Mouse (Mus musculus): ENCODE results near the gene Fgr. TPM values are rescaled to one million over a fixed set of nuclear protein-coding genes. Genes with fewer than 3 reads are reported as not detected.
A peak's percentile ranks its signal among the peaks of the same experiment; 100 is the strongest.
"Not testable (repeated sequence)": the region's sequence is repeated elsewhere in the genome, so short reads cannot be mapped to it uniquely, and the experiment has no call there.

The Fgr gene
- 0.19 and 0.26 TPM in 2 replicates for polyA plus RNA-seq (2015; fragmentation: Nextera tagmentation; extraction: Ambion mirVana)

DNA sequence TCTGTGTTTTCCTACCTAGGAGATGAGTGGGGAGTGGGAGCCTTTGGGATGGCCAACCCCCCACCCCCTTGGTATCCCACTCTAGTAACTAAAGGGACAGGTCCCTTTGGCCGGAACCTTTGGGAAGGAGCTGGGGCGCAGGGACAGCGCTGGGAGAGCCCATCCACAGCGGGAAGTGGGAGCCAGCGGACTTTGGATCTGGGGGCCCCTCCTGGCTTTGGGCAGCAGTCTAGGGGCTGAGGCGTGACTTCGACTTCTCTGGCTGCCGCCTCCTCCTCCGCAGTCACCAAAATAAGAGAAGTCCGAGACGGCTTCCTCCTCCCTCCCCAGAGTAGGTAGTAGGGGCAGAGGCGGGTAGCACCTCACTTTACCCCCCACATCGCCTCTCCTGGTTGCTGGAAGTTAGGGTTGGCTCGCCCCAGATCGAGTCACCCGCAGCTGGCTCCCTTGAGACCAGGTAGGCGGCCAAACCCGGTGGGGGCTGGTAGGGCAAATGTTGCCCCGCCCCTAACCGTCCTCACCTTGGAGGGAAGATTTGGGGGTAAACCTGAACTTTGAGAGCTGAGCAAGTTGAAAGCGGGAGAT, at the start of gene Fgr:
Gene Fgr (plus strand): TSS at position 282 of the 585 bp plus-strand sequence.
- peak within 1 kb of the TSS; percentile 56 for H3K4me2 ChIP-seq (replicated peaks)
- H3K9ac ChIP-seq: peak within 1 kb of the TSS; percentile 48
- peaks cover 38% of the 10 kb centered on the region for H3K27me3 ChIP-seq
- H3K4me1 ChIP-seq: peaks cover 25% of the 10 kb centered on the region
- no peak for ATAC-seq (ENCODE audit: low FRiP score, low read depth)
- H3K9me3 ChIP-seq: no peaks in the 10 kb centered on the region
- H3K36me3 ChIP-seq: no peaks in the 10 kb centered on the region
- no peak within 1 kb of the TSS for H3K27ac ChIP-seq
- 11% methylated on average over 21 of the region's 21 CpGs for WGBS
- peak within 1 kb of the TSS; percentile 28 for H3K4me3 ChIP-seq

DNA sequence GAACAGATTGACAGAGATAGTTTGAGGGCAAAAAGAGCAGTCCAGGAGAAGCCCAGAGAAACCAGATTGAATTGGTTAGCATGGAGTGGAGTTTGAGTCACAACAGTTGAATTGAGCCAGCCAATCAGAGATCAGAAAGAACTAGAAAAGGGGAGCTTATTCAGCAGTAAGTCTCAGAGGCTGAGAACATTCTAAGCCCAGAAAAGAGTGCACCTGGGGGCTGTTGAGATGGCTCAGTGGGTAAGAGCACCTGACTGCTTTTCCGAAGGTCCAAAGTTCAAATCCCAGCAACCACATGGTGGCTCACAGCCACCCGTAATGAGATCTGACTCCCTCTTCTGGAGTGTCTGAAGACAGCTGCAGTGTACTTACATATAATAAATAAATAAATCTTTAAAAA, 47.4 kb upstream of the Fgr start:
- H3K9ac ChIP-seq; H3K36me3 ChIP-seq; H3K27me3 ChIP-seq; H3K9me3 ChIP-seq; H3K4me1 ChIP-seq; ATAC-seq (ENCODE audit: low FRiP score, low read depth); H3K4me3 ChIP-seq; H3K27ac ChIP-seq; H3K4me2 ChIP-seq (replicated peaks): not testable (repeated sequence)
- WGBS: 67% methylated on average over 2 of the region's 2 CpGs

DNA sequence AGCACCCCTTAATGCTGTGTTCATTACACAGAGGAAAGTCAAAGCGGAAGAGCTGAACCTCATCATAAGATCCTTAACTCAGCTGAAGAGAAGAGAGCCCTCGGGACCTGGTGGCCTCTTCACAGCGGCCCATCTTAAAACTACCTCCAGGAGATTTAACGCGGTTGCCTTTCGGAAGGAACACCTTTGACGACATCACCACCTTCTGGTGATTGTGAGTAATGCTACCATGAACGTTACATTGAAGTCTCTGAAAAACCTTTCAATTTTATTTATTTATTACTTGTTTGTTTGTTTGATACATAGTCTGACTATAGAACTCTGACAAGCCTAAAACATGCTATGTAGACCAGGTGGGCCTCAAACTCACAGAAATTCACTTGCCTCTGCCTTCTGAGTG, 43.1 kb upstream of the Fgr start:
- Histone ChIP-seq H3K4me1 (0 out of 2 replicates have a peak, but pooled peaks cover 4% of the 10 kb centered on the region), H3K4me3 (no peak overlapping the region), H3K27ac (no peak overlapping the region), H3K27me3 (no peaks in the 10 kb centered on the region), H3K4me2 (replicated peaks) (no peak overlapping the region), H3K36me3 (no peaks in the 10 kb centered on the region), H3K9ac (no peak overlapping the region), H3K9me3 (no peaks in the 10 kb centered on the region)
- 8% methylated on average over 8 of the region's 8 CpGs for WGBS
- no peak for ATAC-seq (ENCODE audit: low FRiP score, low read depth)

DNA sequence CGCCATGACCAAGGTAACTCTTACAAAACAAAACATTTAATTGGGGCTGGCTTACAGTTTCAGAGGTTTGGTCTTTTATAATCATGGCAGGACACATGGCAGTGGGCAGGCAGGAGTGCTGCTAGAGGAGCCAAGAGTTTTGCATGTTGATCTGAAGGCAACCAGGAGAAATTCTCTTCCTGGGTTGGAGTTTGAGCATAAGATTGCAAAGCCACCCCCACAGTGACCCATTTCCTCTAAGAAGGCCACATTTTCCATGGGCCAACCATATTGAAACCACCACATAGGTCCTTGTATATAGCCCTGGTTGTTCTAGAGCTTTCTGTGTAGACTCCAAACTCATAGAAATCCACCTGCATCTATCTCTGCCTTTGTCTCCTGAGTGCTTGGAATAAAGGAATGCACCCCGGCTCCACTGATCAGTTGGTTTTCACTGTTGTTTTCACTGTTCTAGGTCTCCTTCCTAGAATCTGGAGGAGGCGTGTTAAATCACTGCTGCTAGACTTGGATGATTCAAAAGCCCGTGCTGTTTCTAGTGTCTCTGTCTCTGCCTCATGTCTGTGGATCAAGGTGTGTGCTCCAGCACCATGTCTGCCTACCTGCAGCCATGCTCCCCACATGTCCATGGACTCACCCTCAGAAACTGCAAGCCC, 41.0 kb upstream of the Fgr start:
- 73% methylated on average over 4 of the region's 4 CpGs for WGBS

DNA sequence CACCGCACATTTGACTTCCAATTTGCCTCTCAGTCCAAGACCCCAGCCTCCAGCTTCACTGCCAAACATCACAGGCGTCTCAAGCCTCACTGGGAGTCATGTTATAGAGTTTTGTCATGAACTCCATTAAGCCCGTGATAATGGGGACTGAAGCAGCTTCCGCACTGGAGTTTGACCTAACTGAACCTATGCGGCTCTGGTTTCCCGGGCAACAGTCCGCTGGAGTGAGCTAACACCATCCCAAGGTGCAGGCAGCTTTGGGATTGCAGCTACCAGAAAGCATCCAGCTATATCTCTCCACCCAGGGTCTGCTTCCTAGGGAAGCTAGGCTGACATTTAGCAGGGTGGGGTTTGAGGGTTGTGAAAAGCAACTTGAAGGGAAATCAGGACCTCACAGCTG, 39.3 kb upstream of the Fgr start:
- no peak overlapping the region for H3K4me2 ChIP-seq (replicated peaks)
- no peaks in the 10 kb centered on the region for H3K9me3 ChIP-seq
- no peak overlapping the region for H3K4me3 ChIP-seq
- H3K9ac ChIP-seq: no peak overlapping the region; the same call in 1 of the 2 replicates
- WGBS: 29% methylated on average over 7 of the region's 7 CpGs
- no peak for ATAC-seq (ENCODE audit: low FRiP score, low read depth)
- H3K27ac ChIP-seq: no peak overlapping the region
- H3K36me3 ChIP-seq: no peaks in the 10 kb centered on the region
- H3K4me1 ChIP-seq: peaks cover 25% of the 10 kb centered on the region
- no peaks in the 10 kb centered on the region for H3K27me3 ChIP-seq

More for the DNA sequence above, 41.0 kb upstream of the Fgr start:
- Histone ChIP-seq H3K36me3 (no peaks in the 10 kb centered on the region), H3K4me2 (replicated peaks) (no peak overlapping the region), H3K4me1 (peaks cover 8% of the 10 kb centered on the region), H3K27me3 (no peaks in the 10 kb centered on the region), H3K4me3 (no peak overlapping the region), H3K27ac (no peak overlapping the region), H3K9me3 (no peaks in the 10 kb centered on the region), H3K9ac (no peak overlapping the region)
- no peak for ATAC-seq (ENCODE audit: low FRiP score, low read depth)

DNA sequence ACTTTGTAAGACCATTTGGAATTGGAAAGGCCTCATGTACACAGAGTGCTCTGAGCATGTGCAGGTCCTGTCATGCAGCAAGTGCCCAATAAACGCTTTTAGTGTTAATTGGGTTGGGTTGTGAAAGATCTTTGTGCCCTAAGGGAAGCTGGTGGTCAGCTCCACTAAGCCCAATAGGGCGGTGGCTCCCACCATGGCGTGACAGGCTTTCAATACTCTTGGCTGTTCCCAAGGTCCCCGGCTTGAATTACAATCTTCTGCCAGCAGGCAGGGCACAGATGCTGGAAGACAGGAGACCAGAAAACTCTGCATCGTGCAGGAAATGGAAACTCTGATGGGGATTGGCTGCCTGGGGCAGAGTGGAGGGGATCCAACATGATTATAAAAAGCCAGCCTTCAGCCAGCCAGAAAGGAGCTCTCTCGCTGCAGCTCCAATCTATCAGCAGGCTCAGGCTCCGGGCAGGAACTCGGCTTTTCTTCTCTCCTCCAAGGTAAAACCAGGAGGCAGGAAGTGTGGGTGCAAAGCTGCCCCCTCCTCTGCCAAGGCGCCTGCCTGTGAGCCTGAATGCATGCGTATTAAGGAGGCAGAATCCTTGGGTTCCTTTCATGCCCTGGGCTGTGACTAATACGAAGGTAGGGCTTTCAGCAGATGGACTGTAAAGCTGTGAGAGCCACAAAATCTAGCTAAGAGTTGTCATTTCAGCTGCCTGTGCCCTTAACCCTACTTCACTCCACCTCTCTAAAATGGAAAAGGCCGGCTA, 35.5 kb upstream of the Fgr start:
- H3K4me2 ChIP-seq (replicated peaks): peak overlapping the region; percentile 56
- 0 out of 2 replicates have a peak overlapping the region, but pooled peaks have one; percentile 13 for H3K9ac ChIP-seq
- WGBS: 18% methylated on average over 12 of the region's 12 CpGs
- H3K9me3 ChIP-seq: no peaks in the 10 kb centered on the region
- H3K27ac ChIP-seq: peak overlapping the region; percentile 93
- H3K27me3 ChIP-seq: no peaks in the 10 kb centered on the region
- H3K4me3 ChIP-seq: peak overlapping the region; percentile 24
- peak; percentile 81 for ATAC-seq (ENCODE audit: low FRiP score, low read depth)
- peaks cover 29% of the 10 kb centered on the region for H3K4me1 ChIP-seq
- no peaks in the 10 kb centered on the region for H3K36me3 ChIP-seq

DNA sequence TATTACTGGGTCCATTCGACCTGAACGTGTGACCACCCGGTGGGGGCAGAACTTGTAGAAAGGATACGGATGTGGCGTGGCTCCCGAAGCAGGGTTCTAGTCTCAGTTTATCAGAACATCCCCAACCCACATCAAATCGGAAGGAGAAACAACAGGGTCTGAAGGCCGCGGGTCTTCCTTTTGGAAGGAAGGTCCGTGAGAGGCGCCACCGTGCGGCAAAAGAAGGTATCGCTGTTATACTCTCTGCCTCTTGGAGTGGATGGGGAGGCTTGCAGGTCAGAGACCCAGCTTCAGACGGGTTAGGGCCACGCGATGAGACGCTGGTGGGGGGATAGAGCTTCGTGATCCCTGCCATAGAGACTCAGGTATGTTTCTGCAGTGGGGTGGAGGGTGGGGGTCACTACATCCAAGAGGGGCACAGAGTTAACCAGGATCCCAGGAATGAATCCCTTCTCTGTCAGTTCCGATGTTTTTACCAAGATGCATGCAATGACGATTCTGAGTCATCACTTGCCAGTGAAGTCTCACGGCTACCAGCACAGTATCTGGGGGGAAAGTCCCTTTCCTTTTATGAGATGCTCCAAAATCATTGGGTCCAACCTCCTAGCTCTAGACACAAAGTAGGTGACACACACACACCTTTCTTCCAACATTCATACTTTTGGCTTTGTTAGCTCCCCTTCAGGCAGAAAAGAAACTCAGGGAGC, 34.3 kb upstream of the Fgr start:
- 26% methylated on average over 22 of the region's 22 CpGs for WGBS
- Histone ChIP-seq H3K36me3 (no peaks in the 10 kb centered on the region), H3K4me1 (peaks cover 28% of the 10 kb centered on the region), H3K4me2 (replicated peaks) (peak overlapping the region; percentile 56), H3K4me3 (no peak overlapping the region), H3K27ac (peak overlapping the region; percentile 93; the same call in 1 of the 2 replicates), H3K27me3 (no peaks in the 10 kb centered on the region), H3K9ac (no peak overlapping the region), H3K9me3 (no peaks in the 10 kb centered on the region)
- ATAC-seq (ENCODE audit: low FRiP score, low read depth): no peak

DNA sequence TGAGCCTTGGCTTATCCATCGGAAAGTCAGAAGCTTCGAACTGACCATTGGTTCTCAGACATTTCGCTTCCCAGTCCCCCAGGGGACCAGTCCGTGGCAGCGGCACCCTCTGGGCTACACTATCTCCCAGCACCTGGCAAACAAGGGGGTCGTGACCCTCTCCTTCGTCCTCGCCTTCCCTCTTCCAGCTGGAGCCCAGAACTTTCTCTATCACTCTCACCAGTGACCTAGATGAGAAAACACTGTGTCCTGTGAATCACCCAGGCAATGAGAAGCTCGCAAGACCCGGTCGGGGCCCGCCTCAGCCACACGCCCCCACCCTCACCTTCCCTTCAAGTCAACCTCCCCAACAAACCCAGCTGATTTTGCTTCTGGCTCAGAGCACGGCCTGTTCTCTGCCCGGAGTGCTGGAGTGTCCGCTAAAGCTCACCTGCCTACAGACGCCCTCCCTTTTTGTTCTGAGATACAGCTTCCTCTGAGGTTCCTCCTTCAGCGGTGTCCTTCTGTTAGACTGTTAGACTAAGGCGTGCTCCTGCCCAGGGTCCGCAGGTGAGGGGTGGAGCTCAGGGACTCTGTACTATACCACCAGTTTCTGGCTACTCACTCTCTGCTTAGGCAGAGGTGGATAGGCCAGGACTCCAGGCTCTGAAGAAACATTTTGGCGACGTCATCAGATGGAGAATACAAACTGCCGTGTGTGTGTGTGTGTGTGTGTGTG, 32.7 kb upstream of the Fgr start:
- Histone ChIP-seq H3K9me3 (no peaks in the 10 kb centered on the region), H3K36me3 (no peaks in the 10 kb centered on the region), H3K4me3 (no peak overlapping the region), H3K9ac (no peak overlapping the region), H3K4me1 (peaks cover 36% of the 10 kb centered on the region), H3K4me2 (replicated peaks) (no peak overlapping the region), H3K27me3 (no peaks in the 10 kb centered on the region), H3K27ac (no peak overlapping the region)
- ATAC-seq (ENCODE audit: low FRiP score, low read depth): no peak
- WGBS: 64% methylated on average over 23 of the region's 23 CpGs

DNA sequence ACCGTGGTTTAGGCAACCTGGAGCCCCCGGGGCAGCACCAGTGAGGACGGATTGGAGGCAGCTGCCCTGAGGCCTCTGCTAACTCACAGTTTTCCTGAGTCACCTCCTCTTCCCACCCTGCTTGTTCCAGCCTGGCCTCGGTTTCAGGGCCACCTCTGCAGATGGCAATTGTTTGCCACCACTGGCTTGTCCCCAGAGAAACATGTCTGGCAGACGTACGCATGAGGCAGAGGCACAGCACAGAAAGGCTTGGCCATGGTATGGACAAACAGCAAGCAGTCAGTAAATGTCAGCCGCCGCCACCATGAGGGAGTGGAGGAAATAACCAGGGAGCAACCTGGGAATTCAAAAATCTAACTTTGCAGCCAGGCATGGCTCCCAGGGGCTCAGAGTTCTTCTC, 30.8 kb upstream of the Fgr start:
- Histone ChIP-seq H3K4me3 (no peak overlapping the region), H3K36me3 (no peaks in the 10 kb centered on the region), H3K27me3 (no peaks in the 10 kb centered on the region), H3K4me2 (replicated peaks) (no peak overlapping the region), H3K9me3 (no peaks in the 10 kb centered on the region), H3K4me1 (peaks cover 41% of the 10 kb centered on the region), H3K27ac (no peak overlapping the region), H3K9ac (no peak overlapping the region)
- no peak for ATAC-seq (ENCODE audit: low FRiP score, low read depth)
- WGBS: 66% methylated on average over 8 of the region's 8 CpGs

DNA sequence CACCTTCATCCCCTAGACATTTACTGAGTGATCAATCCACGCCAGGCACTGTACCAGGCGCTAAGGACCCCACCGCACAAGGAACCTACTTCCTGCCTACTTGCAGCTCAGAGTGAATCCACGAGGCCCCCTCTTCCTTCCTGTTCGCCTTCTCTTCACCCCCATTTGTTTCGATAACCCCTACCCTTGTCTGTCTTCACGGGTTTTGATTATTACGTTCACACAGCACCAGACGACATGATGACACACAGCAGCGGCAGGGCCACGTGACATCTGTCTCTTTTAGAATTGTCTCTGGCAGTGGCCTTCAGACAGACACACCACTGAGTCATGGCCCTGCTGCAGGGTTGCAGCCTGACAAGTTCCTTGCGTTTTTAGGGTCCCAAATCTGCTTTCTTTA, 29.8 kb upstream of the Fgr start:
- Histone ChIP-seq H3K27me3 (no peaks in the 10 kb centered on the region), H3K4me3 (no peak overlapping the region), H3K9ac (no peak overlapping the region), H3K9me3 (no peaks in the 10 kb centered on the region), H3K36me3 (no peaks in the 10 kb centered on the region), H3K27ac (no peak overlapping the region), H3K4me2 (replicated peaks) (no peak overlapping the region), H3K4me1 (peaks cover 30% of the 10 kb centered on the region)
- no peak for ATAC-seq (ENCODE audit: low FRiP score, low read depth)
- 78% methylated on average over 12 of the region's 12 CpGs for WGBS

DNA sequence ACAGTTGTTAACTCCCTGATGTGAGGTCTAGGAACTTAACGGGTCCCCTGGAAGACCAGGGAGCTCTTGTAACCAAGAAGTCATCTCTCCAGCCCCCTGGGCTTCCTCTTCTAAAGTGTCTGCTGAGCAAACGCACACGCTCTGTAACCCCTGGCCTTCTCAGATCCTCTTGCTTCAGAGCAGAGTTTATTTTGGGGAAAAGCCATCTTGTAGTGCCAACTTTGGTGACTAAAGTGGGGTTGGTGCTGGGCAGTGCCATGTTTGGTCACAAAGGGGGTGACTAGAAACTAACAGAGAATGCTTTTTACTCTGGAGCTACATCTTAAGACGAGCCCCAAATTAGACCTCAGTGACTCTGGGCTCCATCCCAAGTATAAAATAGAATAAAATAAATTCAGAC, 29.1 kb upstream of the Fgr start:
- Histone ChIP-seq H3K9ac (no peak overlapping the region), H3K4me1 (peaks cover 24% of the 10 kb centered on the region), H3K9me3 (no peaks in the 10 kb centered on the region), H3K27me3 (no peaks in the 10 kb centered on the region), H3K4me2 (replicated peaks) (no peak overlapping the region), H3K27ac (0 out of 2 replicates have a peak overlapping the region, but pooled peaks have one; percentile 2), H3K36me3 (no peaks in the 10 kb centered on the region), H3K4me3 (no peak overlapping the region)
- 73% methylated on average over 4 of the region's 4 CpGs for WGBS
- no peak for ATAC-seq (ENCODE audit: low FRiP score, low read depth)
